Mouse (Mus musculus): Measurements from ENCODE around the gene Srsf2. TPM values are rescaled to one million over a fixed set of nuclear protein-coding genes. Genes with fewer than 3 reads are reported as not detected.
A peak's percentile ranks its signal among the peaks of the same experiment; 100 is the strongest.

Gene Srsf2
- polyA plus RNA-seq, 1 experiment from 2014 or later = 791 TPM

DNA sequence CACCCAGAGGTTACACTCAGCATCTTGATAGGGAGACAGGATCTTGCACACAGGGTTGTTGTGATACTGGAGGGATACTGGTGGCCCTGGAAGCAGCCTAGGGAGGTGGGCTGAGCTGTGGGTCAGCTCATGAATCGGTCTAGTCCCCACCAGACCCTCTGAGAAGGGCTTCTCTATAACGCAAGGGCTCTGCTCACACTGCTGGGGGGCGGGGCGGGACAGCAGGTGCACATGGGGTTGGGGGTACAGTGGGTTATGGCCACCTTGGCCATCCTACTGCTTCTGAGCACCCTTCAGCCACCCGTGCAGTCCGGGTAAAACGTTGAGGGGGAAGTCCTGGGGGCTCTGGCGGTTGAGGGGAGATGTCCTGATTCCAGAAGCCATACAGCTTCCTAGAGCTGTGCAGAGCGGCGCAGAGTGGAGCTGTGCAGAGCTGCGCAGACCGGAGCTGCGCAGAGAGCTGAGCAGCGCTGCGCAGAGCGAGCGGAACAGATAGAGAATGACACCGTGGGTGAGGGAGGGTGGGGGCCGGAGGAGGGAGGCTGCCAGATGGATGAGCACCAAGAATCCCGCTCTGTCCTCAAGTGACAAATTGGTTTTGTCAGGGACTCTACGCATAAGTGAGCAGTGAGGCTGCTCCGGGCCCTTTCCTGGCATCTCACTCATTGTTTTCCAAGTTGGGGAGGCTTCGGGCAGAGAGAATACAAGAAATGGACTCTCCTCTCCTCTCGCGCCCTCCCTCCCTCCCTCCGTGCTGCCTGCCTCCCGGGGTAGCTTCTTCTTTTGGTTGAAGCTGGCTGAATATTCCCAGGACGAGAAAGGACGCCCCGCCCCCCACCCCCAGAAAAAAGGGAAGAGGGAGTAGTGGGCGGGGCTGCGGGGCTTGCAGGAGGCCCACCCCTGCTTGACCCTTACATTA lies 41.7 kb downstream of the Srsf2 start:
- H3K4me2 ChIP-seq (replicated peaks) = peak overlapping the region; percentile 62
- 6% methylated on average over 32 of the region's 32 CpGs for WGBS
- peak; percentile 85 for ATAC-seq (ENCODE audit: low FRiP score, low read depth)
- peak overlapping the region; percentile 21 for H3K4me3 ChIP-seq
- H3K27me3 ChIP-seq (replicated peaks) = no peaks in the 10 kb centered on the region
- peaks cover 8% of the 10 kb centered on the region for H3K36me3 ChIP-seq
- peaks cover 60% of the 10 kb centered on the region for H3K4me1 ChIP-seq
- H3K27ac ChIP-seq = peak overlapping the region; percentile 93
- H3K9me3 ChIP-seq = no peaks in the 10 kb centered on the region
- peak overlapping the region; percentile 56 for H3K9ac ChIP-seq

DNA sequence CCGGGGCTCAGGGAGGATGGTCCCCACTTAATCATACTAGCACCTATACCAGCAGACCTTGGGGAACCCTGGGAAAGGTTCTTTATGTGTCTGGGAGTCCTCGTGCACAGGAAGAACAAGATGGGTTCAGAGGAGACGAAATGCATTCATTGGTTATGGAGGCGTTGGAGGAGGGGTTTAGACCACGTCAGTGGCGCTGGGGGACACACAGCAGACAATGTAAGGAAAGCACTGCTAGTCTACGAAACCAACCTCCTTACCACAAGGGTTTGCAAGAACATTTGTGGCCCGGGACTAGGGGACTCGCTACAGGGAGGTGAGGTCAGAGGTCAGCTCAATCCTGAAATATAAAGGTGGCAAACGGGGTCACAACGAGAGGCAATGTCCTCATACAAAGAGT lies 42.4 kb downstream of the Srsf2 start:
- no peak overlapping the region for H3K4me3 ChIP-seq

DNA sequence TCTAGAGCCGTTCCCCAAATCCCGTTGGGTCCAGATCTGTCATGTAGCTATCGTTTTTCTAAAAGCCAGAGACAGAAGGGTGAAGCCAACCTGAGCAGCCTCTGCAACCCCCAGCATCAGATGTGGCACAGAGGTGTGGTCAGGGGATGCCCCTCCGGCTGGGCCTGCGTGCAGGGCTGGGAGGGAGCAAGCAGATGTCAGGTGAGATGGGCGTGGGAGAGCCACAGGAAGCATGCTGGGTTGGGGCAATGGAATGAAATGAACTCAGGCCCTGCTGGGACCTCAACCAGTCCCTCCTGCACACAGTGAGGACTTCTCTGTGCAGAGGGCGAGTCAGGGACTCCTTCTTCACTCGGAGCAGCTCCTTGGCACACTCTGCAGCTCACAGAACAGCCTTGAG lies 43.4 kb downstream of the Srsf2 start:
- Histone ChIP-seq H3K4me3 (no peak overlapping the region), H3K27ac (no peak overlapping the region; the same call in 1 of the 2 replicates), H3K4me1 (peaks cover 45% of the 10 kb centered on the region), H3K9ac (no peak overlapping the region), H3K9me3 (no peaks in the 10 kb centered on the region), H3K27me3 (replicated peaks) (no peaks in the 10 kb centered on the region), H3K36me3 (peaks cover 8% of the 10 kb centered on the region), H3K4me2 (replicated peaks) (no peak overlapping the region)
- WGBS = 84% methylated on average over 8 of the region's 8 CpGs
- no peak for ATAC-seq (ENCODE audit: low FRiP score, low read depth)

More for the DNA sequence above, 42.4 kb downstream of the Srsf2 start:
- peaks cover 8% of the 10 kb centered on the region for H3K36me3 ChIP-seq
- H3K4me1 ChIP-seq = peaks cover 53% of the 10 kb centered on the region
- H3K4me2 ChIP-seq (replicated peaks) = peak overlapping the region; percentile 62
- H3K27ac ChIP-seq = peak overlapping the region; percentile 93
- ATAC-seq (ENCODE audit: low FRiP score, low read depth) = no peak
- 47% methylated on average over 11 of the region's 11 CpGs for WGBS
- H3K9me3 ChIP-seq = no peaks in the 10 kb centered on the region
- peak overlapping the region; percentile 56; the same call in 1 of the 2 replicates for H3K9ac ChIP-seq
- no peaks in the 10 kb centered on the region for H3K27me3 ChIP-seq (replicated peaks)

DNA sequence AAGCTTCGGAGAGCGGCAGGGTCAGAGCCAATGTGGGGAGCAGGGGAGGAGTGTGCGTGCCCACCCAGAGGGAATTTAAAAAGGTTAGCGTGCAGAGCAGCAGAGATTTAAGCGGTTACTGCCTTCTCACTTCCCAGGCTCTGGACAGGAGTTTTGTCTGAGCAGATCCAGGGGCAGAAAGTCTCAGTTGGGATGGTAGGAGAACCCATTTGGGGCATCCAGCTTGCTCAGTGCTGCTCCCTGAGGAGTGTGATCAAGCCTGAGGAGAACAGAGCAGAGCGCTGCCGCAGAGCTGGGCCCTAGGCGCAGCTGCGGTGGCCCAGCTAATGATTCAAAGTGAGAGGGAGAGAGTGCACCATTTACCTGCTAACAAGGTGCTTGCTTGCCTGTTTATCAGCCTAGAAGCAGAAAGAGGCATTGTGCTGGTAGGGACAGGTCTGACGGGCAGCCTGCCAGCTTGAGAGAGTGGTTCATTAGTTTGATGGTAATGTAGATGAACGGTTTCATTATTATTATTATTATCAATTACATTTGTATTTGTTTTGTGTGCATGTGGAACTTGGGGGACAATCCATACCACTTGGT lies 44.0 kb downstream of the Srsf2 start:
- no peak overlapping the region for H3K4me3 ChIP-seq
- H3K4me1 ChIP-seq = peaks cover 39% of the 10 kb centered on the region
- no peak for ATAC-seq (ENCODE audit: low FRiP score, low read depth)
- H3K9ac ChIP-seq = no peak overlapping the region
- H3K27ac ChIP-seq = 0 out of 2 replicates have a peak overlapping the region, but pooled peaks have one; percentile 10
- H3K9me3 ChIP-seq = no peaks in the 10 kb centered on the region
- peaks cover 8% of the 10 kb centered on the region for H3K36me3 ChIP-seq
- no peaks in the 10 kb centered on the region for H3K27me3 ChIP-seq (replicated peaks)
- 74% methylated on average over 11 of the region's 11 CpGs for WGBS
- H3K4me2 ChIP-seq (replicated peaks) = no peak overlapping the region

DNA sequence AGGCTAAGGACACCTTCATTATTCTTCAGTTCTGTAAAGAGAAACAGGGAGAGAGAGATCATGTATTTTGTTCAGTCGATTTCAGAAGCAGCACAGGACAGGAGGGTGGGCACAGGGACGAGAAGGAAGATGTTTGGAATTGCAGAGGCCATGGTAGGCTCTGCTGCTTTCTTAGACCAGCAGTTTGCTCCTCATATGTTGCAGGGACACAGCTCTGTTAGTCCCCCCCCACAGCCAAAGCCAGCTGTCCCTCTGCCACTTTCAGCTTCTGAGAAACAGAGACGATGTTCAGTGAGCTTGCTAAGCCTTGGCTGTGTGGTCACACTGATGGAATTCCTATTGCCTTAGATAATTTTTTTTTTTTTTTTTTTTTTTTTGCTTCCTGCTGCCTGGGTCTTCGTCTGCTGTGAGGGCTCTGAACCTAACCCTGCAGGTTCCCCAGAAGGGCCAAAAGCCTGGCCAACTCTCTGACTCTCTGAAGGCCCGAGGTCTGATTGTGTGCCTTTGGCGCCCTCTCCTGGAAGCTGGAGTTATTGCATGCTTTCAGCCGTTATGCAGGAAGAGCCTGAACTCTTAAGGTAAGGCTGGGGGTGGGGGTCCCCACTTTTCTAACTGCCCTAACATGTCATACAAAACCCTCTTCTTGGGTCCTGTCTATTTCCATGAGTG lies 44.8 kb downstream of the Srsf2 start:
- Histone ChIP-seq H3K27me3 (replicated peaks) (no peaks in the 10 kb centered on the region), H3K4me1 (peaks cover 31% of the 10 kb centered on the region), H3K9ac (no peak overlapping the region), H3K36me3 (peaks cover 8% of the 10 kb centered on the region), H3K9me3 (no peaks in the 10 kb centered on the region), H3K27ac (0 out of 2 replicates have a peak overlapping the region, but pooled peaks have one; percentile 10), H3K4me3 (no peak overlapping the region), H3K4me2 (replicated peaks) (no peak overlapping the region)
- ATAC-seq (ENCODE audit: low FRiP score, low read depth) = no peak
- WGBS = 32% methylated on average over 7 of the region's 7 CpGs

DNA sequence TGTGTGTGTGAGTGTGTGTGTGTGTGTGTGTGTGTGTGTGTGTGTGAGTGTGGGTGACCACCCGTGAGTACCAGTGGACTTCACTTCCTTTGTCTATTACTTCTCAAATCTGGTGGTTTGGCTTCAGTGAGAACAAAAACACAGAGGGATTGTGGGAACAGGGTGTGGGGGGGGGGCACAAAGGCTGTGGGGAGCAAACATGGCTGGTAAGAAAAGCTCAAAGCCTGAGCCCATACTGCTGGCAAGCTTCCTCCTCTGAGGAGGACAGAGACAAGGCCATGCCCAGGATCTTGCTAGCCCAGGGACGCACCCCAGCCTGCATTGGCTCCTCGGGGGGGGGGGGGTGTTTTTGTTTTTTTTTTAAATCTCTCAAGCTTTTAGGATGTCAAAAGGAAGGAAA lies 45.4 kb downstream of the Srsf2 start:
- Histone ChIP-seq H3K36me3 (peaks cover 8% of the 10 kb centered on the region), H3K4me1 (peaks cover 25% of the 10 kb centered on the region), H3K4me2 (replicated peaks) (no peak overlapping the region), H3K9me3 (no peaks in the 10 kb centered on the region), H3K27me3 (replicated peaks) (no peaks in the 10 kb centered on the region), H3K9ac (no peak overlapping the region), H3K4me3 (no peak overlapping the region), H3K27ac (no peak overlapping the region)
- WGBS = 81% methylated on average over 3 of the region's 3 CpGs
- no peak for ATAC-seq (ENCODE audit: low FRiP score, low read depth)

- H3K9me3 ChIP-seq = no peaks in the 10 kb centered on the region
- H3K4me3 ChIP-seq = no peak overlapping the region
- H3K36me3 ChIP-seq = peaks cover 8% of the 10 kb centered on the region
- no peak overlapping the region for H3K9ac ChIP-seq
- H3K27me3 ChIP-seq (replicated peaks) = no peaks in the 10 kb centered on the region
- H3K4me2 ChIP-seq (replicated peaks) = no peak overlapping the region
- H3K27ac ChIP-seq = no peak overlapping the region
- ATAC-seq (ENCODE audit: low FRiP score, low read depth) = no peak
- H3K4me1 ChIP-seq = peaks cover 21% of the 10 kb centered on the region
- 77% methylated on average over 7 of the region's 7 CpGs for whole genome bisulfite sequencing
These were observed 45.8 kb downstream of the Srsf2 start for GRCm38 (mm10) chr11:116807116-116807515.

- H3K9me3 ChIP-seq = no peaks in the 10 kb centered on the region
- peaks cover 8% of the 10 kb centered on the region for H3K36me3 ChIP-seq
- H3K4me1 ChIP-seq = peaks cover 15% of the 10 kb centered on the region
- H3K27me3 ChIP-seq (replicated peaks) = no peaks in the 10 kb centered on the region
- WGBS = 85% methylated on average over 15 of the region's 15 CpGs
- H3K4me2 ChIP-seq (replicated peaks) = no peak overlapping the region
- no peak overlapping the region for H3K4me3 ChIP-seq
- no peak for ATAC-seq (ENCODE audit: low FRiP score, low read depth)
- no peak overlapping the region for H3K9ac ChIP-seq
- no peak overlapping the region for H3K27ac ChIP-seq
These were observed 46.5 kb downstream of the Srsf2 start for GRCm38 (mm10) chr11:116806136-116807071.

GRCm38 (mm10) chr11:116802709-116803108 lies 50.2 kb downstream of the Srsf2 start:
- Histone ChIP-seq H3K4me2 (replicated peaks) (no peak overlapping the region), H3K36me3 (peaks cover 2% of the 10 kb centered on the region; the same call in 1 of the 2 replicates), H3K27ac (no peak overlapping the region), H3K4me3 (no peak overlapping the region), H3K4me1 (no peaks in the 10 kb centered on the region), H3K9ac (no peak overlapping the region), H3K27me3 (replicated peaks) (no peaks in the 10 kb centered on the region), H3K9me3 (no peaks in the 10 kb centered on the region)
- no peak for ATAC-seq (ENCODE audit: low FRiP score, low read depth)
- 87% methylated on average over 5 of the region's 5 CpGs for WGBS

GRCm38 (mm10) chr11:116801106-116801505 lies 51.8 kb downstream of the Srsf2 start:
- ATAC-seq (ENCODE audit: low FRiP score, low read depth) = no peak
- WGBS = 73% methylated on average over 5 of the region's 5 CpGs
- H3K36me3 ChIP-seq = no peaks in the 10 kb centered on the region

More at GRCm38 (mm10) chr11:116801106-116801505, 51.8 kb downstream of the Srsf2 start:
- H3K4me1 ChIP-seq = no peaks in the 10 kb centered on the region
- H3K9ac ChIP-seq = no peak overlapping the region
- no peak overlapping the region for H3K4me2 ChIP-seq (replicated peaks)
- H3K27ac ChIP-seq = no peak overlapping the region
- no peaks in the 10 kb centered on the region for H3K9me3 ChIP-seq
- H3K4me3 ChIP-seq = no peak overlapping the region
- no peaks in the 10 kb centered on the region for H3K27me3 ChIP-seq (replicated peaks)

Data from neural tube, embryonic 12.5 days (tissue).